14 mouse cellular contexts compared by ENCODE assay signal in genomic region chr5:136507629-136508028, GRCm38 (mm10).
"Had no signal": no experiment of that assay in that cellular context is flagged by ENCODE, and none has a peak within 500 bp of the region (broad histone marks: within the 10 kb centered on the region; RNA-seq: fewer than 3 reads in every experiment).

No protein-coding gene starts in this region.

- H3K27me3 ChIP-seq: intestine, embryonic 15.5 days; midbrain, embryonic 13.5 days had no signal

- ATAC-seq: intestine, embryonic 15.5 days; liver, postnatal 0 days; lung, postnatal 0 days; midbrain, embryonic 13.5 days had no signal

- H3K9me3 ChIP-seq: intestine, embryonic 15.5 days; limb, embryonic 12.5 days; limb, embryonic 15.5 days; midbrain, embryonic 13.5 days had no signal

- DNase-seq: kidney, postnatal 4 days; left cerebral cortex, postnatal 4 days; liver, postnatal 0 days; lung, embryonic 14.5 days; thymus, adult 18-20 months; thymus, postnatal 36 days had no signal

- H3K36me3 ChIP-seq: intestine, embryonic 15.5 days; limb, embryonic 12.5 days; limb, embryonic 15.5 days; midbrain, embryonic 13.5 days had no signal

- H3K9ac ChIP-seq: intestine, embryonic 15.5 days; limb, embryonic 12.5 days; limb, embryonic 15.5 days; liver, embryonic 14.5 days; liver, postnatal 0 days; lung, embryonic 14.5 days; midbrain, embryonic 13.5 days had no signal

- H3K4me3 ChIP-seq: intestine, embryonic 15.5 days; limb, embryonic 12.5 days; limb, embryonic 15.5 days; midbrain, embryonic 13.5 days had no signal

- H3K4me2 ChIP-seq: intestine, embryonic 15.5 days; limb, embryonic 12.5 days; limb, embryonic 15.5 days; liver, embryonic 11.5 days; lung, embryonic 14.5 days; midbrain, embryonic 13.5 days had no signal

- H3K27ac ChIP-seq: intestine, embryonic 15.5 days; limb, embryonic 12.5 days; limb, embryonic 15.5 days; liver, embryonic 14.5 days; macrophage; midbrain, embryonic 13.5 days had no signal
